Mouse (Mus musculus): ENCODE results near the gene Anks1b. TPM values are rescaled to one million over a fixed set of nuclear protein-coding genes. Genes with fewer than 3 reads are reported as not detected.

Gene Anks1b
- total RNA-seq, 2 experiments from 2014 or later: 426 to 497 TPM

- intact Hi-C loops (cut with DNase I): no loop called here
These were observed 456.5 kb downstream of the Anks1b start for GRCm38 (mm10) chr10:90329781-90330180.

GRCm38 (mm10) chr10:90345394-90345793 is 472.1 kb downstream of the Anks1b start:
- DNase-seq (ENCODE audit: low spot score in 2 of 2): peak in 1 of 2 experiments; percentile 15
- intact Hi-C loops (cut with DNase I): no loop called here

More at GRCm38 (mm10) chr10:90329781-90330180, 456.5 kb downstream of the Anks1b start:
- DNase-seq (ENCODE audit: low spot score in 2 of 2): no peak

GRCm38 (mm10) chr10:90356258-90356657 is 482.9 kb downstream of the Anks1b start:
- intact Hi-C loops (cut with DNase I): no loop called here
- DNase-seq (ENCODE audit: low spot score in 2 of 2): no peak

- no peak for DNase-seq (ENCODE audit: low spot score in 2 of 2)
These were observed 484.0 kb downstream of the Anks1b start for GRCm38 (mm10) chr10:90357169-90357907.

GRCm38 (mm10) chr10:90369015-90369414 is 495.7 kb downstream of the Anks1b start:
- DNase-seq (ENCODE audit: low spot score in 2 of 2): no peak
- intact Hi-C loops (cut with DNase I): no loop called here

More at GRCm38 (mm10) chr10:90357169-90357907, 484.0 kb downstream of the Anks1b start:
- intact Hi-C loops (cut with DNase I): no loop called here

GRCm38 (mm10) chr10:90370751-90371150 is 497.4 kb downstream of the Anks1b start:
- intact Hi-C loops (cut with DNase I): loop anchor here (5.0 kb wide), 1 partner anchor 218 kb away; no protein-coding TSS in a partner anchor
- no peak for DNase-seq (ENCODE audit: low spot score in 2 of 2)

GRCm38 (mm10) chr10:90373469-90373868 is 500.2 kb downstream of the Anks1b start:
- DNase-seq (ENCODE audit: low spot score in 2 of 2): peak; percentile 36 to 39
- intact Hi-C loops (cut with DNase I): loop anchor here (5.0 kb wide), 1 partner anchor 221 kb away; no protein-coding TSS in a partner anchor

- intact Hi-C loops (cut with DNase I): no loop called here
- no peak for DNase-seq (ENCODE audit: low spot score in 2 of 2)
These were observed 503.3 kb downstream of the Anks1b start for GRCm38 (mm10) chr10:90376605-90377004.

- intact Hi-C loops (cut with DNase I): no loop called here
- no peak for DNase-seq (ENCODE audit: low spot score in 2 of 2)
These were observed 506.8 kb downstream of the Anks1b start for GRCm38 (mm10) chr10:90380062-90380461.

- no peak for DNase-seq (ENCODE audit: low spot score in 2 of 2)
These were observed 507.5 kb downstream of the Anks1b start for GRCm38 (mm10) chr10:90380704-90381339.

GRCm38 (mm10) chr10:90400382-90400781 is 527.1 kb downstream of the Anks1b start:
- no peak for DNase-seq (ENCODE audit: low spot score in 2 of 2)
- intact Hi-C loops (cut with DNase I): no loop called here

More at GRCm38 (mm10) chr10:90380704-90381339, 507.5 kb downstream of the Anks1b start:
- intact Hi-C loops (cut with DNase I): no loop called here

GRCm38 (mm10) chr10:90408484-90408883 is 535.2 kb downstream of the Anks1b start:
- intact Hi-C loops (cut with DNase I): no loop called here
- no peak for DNase-seq (ENCODE audit: low spot score in 2 of 2)

- DNase-seq (ENCODE audit: low spot score in 2 of 2): no peak
- intact Hi-C loops (cut with DNase I): loop anchor here (5.0 kb wide), 2 partner anchors 146 to 256 kb away; no protein-coding TSS in a partner anchor
These were observed 558.2 kb downstream of the Anks1b start for GRCm38 (mm10) chr10:90431527-90431926.

- intact Hi-C loops (cut with DNase I): loop anchor here (5.0 kb wide), 2 partner anchors 145 to 255 kb away; no protein-coding TSS in a partner anchor
- DNase-seq (ENCODE audit: low spot score in 2 of 2): peak; percentile 56 to 64
These were observed 558.7 kb downstream of the Anks1b start for GRCm38 (mm10) chr10:90431974-90432373.

- intact Hi-C loops (cut with DNase I): loop anchor here (5.0 kb wide), 2 partner anchors 145 to 255 kb away; no protein-coding TSS in a partner anchor
- peak; percentile 49 to 50 for DNase-seq (ENCODE audit: low spot score in 2 of 2)
These were observed 559.2 kb downstream of the Anks1b start for GRCm38 (mm10) chr10:90432479-90432878.

GRCm38 (mm10) chr10:90441036-90441435 is 567.7 kb downstream of the Anks1b start:
- intact Hi-C loops (cut with DNase I): no loop called here
- no peak for DNase-seq (ENCODE audit: low spot score in 2 of 2)

- no peak for DNase-seq (ENCODE audit: low spot score in 2 of 2)
- intact Hi-C loops (cut with DNase I): no loop called here
These were observed 568.3 kb downstream of the Anks1b start for GRCm38 (mm10) chr10:90441656-90442055.

- intact Hi-C loops (cut with DNase I): no loop called here
- no peak for DNase-seq (ENCODE audit: low spot score in 2 of 2)
These were observed 591.6 kb downstream of the Anks1b start for GRCm38 (mm10) chr10:90464906-90465305.

- no peak for DNase-seq (ENCODE audit: low spot score in 2 of 2)
- intact Hi-C loops (cut with DNase I): no loop called here
These were observed 592.1 kb downstream of the Anks1b start for GRCm38 (mm10) chr10:90465426-90465825.

GRCm38 (mm10) chr10:90467546-90467945 is 594.2 kb downstream of the Anks1b start:
- DNase-seq (ENCODE audit: low spot score in 2 of 2): no peak
- intact Hi-C loops (cut with DNase I): no loop called here

Data from left cerebral cortex, postnatal 36 days (tissue).